Mouse (Mus musculus): ENCODE results near the gene Plekha7.

- TF ChIP-seq CTCF (IDR thresholded peaks at IDR 0.05; ENCODE audit: insufficient read depth, low read length) (no peak), POLR2A (IDR thresholded peaks at IDR 0.05; ENCODE audit: borderline replicate concordance, extremely low read depth, low read depth, low read length) (no peak)
Measured at GRCm38 (mm10) chr7:116222288-116223009, 85.7 kb downstream of the Plekha7 start.

Measured in lung, adult 2 months (tissue).